Mouse (Mus musculus): ENCODE data around the gene Esr2. TPM values are rescaled to one million over a fixed set of nuclear protein-coding genes. Genes with fewer than 3 reads are reported as not detected.
"Not testable (repeated sequence)": the region's sequence is repeated elsewhere in the genome, so short reads cannot be mapped to it uniquely, and the experiment has no call there.

Gene Esr2
- total RNA-seq (2021) = not detected in 2 replicates
- long read RNA-seq = 0 reads

DNA sequence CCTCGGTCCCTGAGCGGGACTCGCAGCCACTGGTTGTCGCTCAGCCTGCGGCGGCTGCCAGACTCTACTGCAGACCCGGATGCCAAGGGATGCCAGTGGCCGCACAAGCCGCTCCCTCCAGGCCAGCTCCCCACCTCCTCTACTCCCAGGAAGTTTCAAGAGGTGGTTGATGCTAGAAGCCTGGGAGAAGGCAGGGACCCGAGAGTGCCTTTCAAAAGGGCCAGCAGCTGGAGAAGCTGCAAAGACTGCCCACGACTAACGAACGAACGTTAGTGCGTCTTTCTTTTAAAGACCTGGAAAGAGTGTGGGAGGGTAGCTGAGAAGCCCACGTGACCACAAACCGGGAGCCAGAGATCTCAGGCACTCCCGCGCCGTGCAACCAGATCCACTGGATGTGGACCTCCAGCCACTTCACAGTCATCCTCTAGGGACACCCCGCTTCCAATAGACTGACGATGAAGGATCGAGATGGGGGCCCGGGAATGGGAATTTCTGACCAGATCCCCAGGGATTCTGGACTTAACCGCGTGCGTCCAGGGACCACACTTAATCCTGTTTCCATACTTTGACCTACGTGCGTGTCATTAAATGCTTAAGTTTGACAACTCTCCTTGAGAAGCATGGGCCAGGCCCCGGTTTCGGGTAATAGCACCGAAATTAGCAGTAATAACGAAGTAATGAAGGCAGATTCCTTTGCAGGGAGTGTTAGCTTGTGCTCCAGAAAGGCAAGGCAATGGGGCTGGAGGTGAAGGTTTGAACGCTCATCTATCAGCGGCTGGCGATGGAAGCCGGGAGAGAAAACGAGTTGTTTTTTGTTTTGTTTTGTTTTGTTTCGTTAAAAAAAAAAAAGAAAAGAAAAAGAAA, at the start of gene Esr2:
Gene Esr2, minus strand, starts transcription at position 260 of the 864 bp plus-strand sequence.
- DNase-seq = peak; percentile 34

DNA sequence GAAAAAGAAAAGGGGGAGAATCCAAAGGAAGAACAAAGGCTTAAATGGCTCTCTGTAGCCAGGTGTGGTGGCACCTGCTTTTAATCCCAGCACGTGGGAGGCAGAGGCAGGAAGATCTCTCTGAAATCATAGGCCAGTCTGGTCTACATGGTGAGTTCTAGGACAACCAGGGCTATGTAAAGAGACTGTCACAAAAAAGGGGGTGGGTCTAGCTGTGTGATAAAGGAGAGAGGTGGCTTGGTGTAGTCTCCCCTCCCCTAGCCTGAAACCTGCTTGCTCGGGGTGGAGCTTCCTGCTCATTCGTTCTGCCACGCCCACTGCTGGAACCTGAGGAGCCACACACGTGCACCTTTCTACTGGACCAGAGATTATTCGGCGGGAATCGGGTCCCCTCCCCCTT, 45.0 kb upstream of the Esr2 start:
- DNase-seq = not testable (repeated sequence)

DNA sequence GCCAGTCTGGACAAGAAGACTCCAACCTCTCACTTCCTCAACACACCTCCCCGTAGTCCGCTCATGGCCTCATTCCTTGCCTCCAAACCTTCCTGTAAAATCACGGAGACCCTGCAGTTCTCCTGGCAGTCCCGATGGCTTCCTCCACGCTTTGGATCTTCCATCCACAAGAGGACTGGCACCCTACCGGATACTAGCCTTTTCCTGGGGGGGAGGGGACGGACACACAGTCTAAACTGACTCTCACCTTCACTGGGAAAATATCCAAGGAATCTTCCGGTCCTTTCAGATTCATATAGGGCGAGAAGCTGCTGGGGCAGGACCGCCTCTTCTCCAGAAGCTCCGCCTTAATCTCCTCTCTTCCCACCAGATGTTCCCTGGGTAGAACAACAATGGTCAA, 39.7 kb upstream of the Esr2 start:
- DNase-seq = no peak

DNA sequence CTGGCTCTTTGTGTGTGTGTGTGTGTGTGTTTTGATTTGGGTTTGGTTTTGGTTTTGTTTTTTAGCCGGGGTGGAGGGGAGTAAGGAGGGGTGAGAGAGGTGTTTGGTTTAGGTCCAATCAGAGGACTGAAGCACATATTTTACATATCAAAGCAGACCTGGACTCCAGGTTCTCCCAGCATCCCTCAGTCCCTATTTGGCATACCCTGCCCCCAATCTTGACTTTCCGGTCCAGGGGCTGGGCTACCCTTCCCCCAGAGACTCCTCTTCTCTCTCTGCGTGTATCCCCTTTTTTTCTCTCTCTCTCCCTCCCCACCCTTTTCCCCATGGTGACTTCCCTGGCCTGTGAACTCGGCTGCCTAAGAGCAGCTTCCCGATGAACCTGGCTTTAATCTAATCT, 38.1 kb upstream of the Esr2 start:
- no peak for DNase-seq

DNA sequence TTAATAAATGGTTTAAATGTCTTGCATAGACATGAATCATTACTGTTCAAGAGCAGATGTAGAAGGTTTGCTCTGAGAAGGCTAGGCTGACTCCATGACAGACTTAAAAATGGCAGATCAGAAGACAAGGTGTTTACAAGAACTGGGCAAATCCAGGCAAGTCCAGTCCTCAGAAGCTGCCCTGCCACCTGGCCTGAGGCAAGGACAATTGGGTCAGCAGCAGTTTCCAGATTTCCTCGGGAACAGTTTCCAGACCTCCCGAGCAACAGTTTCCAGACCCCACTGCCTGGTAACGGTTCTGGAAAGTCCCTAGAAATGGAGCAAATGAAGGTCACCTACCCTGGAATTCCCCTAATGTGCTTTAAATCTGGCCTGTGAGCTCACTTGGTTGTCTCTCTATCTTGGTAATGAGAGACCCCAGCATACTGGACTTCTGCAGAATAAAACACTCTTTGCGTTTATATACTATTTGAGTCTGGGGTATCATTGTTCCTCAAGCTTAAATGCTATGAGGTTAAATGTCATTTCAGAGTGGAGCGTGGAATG, 32.4 kb upstream of the Esr2 start:
- no peak for DNase-seq

DNA sequence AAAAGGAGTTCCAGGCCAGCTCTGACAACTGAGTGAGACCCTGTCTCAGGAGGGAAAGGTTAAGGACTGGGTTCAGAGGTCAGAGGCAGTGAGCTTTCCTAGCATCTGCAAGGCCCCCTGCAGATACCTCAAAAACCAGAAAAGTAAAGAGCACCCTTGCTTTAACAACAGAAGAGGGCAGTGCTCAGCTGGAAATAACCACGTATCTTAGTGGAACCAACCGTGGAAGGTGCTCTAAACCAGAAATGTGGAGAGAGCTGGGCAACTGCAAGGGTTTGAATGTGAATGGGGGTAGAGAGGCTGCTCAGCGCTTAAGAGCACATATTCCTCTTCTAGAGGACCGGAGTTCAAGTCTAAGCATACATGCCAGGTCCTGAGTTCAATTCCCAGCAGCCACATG, 23.3 kb upstream of the Esr2 start:
- DNase-seq = no peak

DNA sequence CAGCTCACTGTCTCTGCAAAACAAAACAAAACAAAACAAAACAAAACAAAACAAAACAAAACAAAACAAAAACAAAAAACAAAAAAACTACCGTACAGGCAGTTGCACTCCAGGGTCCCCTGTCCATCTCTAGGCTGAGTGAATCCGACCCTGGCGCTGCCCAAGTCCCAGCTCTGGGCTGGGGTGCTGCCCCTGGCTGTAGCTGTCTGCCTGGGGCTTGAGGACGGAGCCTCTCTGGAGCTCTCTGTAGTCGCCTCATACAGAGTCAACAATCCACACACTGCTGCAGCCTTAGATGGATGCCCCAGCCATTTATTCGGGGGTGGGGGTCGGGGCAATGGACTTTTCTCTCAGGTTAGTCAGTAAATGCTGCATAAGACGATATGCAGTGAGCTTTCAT, 20.0 kb upstream of the Esr2 start:
- no peak for DNase-seq

DNA sequence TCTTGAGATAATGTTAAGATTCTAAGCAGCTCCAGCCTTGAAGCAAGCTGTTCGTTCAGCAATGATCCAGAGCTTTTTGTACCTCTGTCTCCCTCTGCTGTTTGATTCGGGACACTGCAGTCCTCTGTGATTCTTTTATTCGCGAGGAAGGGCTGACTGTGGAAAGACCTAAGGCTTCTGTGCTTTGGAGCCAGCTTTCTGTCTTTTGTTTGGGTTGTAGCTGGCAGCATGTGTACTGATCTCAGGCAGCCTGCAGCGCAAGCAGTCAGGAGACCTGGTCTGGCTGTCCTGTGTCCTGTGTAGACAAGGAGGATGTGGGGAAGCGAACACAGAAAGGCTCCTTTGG, 19.6 kb upstream of the Esr2 start:
- DNase-seq = peak; percentile 41

DNA sequence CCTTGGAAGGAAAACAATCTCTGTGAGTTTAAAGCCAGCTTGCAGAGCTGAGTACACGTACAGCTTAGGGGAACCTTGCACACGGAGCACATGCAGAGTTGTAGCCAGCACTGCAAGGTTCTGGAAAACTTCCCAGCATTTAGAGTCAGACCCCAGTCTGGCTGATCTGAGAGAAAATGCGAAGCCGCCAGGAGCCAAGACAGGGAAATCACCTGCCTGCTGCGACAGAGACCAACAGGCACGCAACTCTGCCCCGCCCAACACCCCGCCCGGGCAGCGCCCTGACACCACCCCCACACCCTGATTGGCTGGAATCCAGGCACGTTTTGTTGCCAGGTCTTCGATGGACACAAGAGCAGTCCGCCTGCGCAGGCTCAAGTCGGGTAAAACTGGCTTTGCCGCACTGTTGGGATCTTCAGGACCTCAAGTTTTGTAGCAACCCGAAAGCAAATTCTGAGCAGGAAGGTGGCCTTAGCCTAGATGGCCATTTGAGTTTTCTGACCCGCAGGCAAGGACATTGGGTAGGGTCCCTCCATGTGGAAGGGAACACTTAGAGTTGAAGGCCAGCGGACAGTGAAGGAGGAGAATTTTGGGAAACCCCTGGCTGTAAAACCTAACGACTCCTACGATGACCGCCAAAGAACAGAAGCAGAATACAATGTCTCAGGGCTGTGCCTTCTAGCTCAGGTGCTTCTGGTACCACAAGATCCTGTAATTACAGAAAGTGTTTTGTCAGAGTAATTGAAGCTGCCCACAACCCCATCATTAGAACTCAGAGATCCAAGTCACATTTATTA, 19.1 kb upstream of the Esr2 start:
- peak; percentile 90 for DNase-seq

DNA sequence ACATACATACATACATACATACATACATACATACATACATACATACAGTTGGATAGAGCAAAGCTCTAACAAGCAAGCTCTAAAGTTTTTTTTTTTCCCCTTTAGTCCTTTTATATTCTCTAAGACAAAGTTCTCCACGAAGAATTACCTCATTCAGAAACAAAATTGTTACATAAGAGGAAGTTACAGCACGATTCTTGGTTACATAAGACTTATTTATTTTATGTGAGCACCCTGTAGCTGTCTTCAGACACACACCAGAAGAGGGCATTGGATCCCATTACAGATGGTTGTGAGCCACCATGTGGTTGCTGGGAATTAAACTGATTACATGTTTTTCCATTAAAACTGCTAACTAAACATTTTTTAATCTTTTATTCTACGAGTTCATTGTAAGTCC, 17.5 kb upstream of the Esr2 start:
- no peak for DNase-seq

DNA sequence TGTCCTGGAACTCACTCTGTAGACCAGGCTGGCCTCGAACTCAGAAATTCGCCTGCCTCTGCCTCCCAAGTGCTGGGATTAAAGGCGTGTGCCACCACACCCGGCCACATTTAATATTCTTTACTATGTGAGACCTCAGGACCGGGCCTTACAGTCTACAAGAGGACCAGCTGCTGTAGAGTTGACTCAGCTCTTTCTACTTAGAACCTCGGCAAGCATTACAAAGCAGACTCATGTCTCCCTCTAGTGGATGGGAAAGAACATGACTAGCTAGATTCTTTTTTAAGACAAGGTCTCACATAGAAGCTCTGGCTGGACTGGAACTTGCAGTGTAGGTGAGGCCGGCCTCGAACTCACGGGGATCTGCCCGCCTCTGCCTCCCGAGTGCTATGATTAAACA, 13.9 kb upstream of the Esr2 start:
- no peak for DNase-seq

DNA sequence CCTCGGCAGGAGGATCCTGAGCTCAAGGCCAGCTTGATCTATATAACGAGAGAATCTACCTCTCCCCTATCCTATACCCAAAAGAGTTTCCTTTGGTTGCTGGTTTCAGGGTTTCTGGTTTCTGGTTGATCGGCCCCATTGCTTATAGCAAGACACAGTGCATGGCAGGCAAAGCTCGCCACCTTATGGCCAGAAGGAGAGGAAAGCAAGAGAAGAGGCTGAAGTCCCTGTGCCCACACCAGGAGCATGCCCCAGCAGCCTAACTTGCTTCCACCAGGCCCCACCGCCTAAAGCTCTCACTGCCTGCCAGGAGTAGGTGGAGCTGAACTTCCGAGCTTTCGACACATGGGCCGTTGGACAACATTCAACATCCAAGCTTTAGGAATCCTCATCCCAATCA, 10.8 kb upstream of the Esr2 start:
- peak; percentile 24 for DNase-seq

DNA sequence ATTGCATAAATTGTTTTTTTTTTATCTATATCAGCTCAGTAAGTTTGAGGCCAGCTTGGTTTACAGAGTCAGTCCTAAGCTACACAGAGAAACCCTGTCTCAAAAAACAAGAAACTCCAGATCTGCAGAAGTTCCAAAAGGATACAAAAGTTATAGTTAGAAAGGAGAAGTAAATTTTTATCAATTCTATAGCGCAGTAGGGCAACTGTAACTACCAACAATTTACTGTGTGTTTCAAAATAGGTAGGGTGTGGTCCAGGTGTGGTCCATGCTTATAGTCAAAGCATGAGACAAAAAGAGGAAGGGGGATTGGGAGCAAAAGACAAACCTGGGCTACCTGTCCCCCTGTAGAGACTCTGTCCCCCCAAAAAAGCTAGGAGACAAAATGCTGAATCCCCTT, 9.4 kb upstream of the Esr2 start:
- no peak for DNase-seq

DNA sequence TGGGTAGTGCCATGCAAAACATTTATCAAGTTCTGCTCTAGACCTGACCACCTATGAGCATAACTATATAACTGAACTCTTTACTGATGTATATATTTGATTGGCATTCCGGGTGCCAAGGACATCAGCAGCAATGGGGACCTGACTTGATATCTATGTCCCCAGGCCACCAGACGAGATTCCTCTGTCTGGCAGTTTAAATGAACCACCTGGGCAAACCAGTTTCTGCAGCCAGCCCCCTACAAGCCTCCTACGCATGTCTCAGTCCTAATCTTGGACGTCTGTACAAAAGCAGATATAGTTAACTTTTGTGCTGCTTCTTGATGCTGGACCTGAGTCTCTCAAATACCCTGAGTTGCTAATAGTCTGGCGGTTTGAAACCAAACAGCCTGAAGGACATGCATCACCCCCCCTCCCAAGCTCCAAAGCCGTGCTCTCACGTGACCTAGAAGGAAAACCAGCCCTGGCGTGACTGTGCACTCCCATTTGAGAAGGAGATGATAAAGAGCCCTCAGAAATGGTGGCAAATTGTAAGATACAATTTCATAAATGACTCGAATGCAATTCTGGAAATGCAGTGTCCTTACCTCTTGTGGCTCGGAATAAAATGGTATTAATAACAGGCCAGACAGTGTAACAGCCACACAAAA, 8.2 kb upstream of the Esr2 start:
- DNase-seq = no peak

DNA sequence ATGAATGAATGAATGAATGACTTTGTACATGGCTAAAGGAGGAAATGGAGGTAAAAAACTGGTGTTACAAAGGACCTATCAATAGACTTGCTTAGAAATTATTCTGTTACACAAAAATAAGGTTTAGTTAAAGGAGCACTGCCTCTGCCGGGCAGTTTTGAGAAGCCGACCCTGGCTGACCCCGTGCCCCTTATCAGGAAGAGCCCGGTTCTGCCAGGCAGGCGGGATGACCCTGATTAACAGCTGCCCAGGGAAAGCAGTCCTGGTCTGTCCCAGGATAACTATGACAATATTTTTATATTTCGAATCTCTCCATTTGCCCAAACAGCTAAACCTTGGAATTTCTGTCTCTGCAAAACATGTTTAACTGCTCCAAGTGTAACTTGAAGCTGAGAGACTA, 7.2 kb upstream of the Esr2 start:
- DNase-seq = no peak

DNA sequence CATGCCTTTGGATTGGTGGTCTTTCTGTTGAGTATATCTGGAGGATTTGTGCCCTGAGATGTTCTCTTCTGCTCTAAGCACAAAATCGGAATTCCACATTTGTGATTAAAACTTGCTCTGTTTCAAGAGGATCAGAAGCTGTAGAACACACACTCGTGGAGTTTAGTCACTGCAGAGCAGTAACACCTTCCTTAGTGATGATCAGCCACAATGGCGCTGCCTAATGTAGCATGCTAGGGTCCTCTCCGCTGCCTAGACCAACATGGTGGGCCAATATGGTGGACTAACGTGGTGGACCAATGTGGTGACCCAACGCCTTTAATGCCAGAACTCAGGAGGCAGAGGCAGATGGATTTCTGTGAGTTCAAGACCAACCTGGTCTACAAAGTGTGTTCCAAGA, 5.8 kb upstream of the Esr2 start:
- DNase-seq = no peak

DNA sequence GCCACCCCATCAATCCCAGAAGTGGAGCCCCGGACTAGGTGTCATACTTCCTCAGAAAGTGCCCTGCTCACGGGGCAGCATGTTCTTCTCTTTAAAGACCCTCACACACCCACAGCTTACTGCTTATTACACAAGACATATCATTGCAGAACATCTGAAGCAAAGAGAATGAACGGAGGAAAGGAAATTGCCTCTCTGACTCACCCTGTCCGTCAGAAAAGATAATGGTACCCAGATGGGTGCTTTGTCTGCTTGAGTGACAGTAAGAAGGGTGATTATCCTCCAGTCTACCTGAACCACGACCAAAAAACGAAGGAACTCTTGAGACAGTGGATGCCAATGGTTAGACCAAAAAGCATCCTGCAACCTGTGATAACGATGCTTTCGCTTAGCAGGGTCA, 4.4 kb upstream of the Esr2 start:
- DNase-seq = no peak

DNA sequence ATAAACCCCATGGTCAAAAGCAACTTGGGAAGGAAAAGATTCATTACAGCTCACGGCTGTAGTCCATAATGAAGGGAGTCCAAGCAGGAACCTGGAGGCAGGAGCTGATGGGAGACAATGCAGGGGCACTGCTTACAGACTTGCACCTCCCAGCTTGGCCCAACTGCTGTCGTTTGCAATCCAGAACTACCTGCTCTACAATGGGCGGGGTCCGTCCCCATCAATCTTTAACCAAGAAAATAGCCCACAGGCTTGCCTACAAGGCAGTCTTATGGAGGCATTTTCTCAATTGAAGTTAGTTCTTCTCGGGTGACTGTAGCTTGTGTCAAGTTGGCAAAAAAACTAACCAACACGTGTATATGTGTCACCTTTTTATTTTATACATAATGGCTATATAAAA, 3.4 kb upstream of the Esr2 start:
- DNase-seq = no peak

DNA sequence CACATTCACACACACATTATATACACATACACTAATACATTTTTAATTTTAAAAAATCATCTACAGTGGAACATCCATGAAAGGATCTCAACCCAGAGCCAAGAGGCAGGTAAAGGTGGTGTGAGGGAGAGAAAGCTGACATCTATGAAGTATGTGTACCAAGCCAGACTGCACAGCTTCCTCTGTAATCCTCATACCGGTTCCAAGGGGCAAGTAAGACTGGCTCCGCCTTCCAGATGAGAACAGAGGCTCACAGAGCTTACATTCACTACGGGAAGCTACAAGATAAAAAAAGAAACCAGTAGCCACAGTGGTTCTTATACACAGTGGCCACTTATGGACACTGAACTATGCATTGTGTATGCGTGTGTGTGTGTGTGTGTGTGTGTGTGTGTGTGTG, 2.5 kb upstream of the Esr2 start:
- no peak for DNase-seq

DNA sequence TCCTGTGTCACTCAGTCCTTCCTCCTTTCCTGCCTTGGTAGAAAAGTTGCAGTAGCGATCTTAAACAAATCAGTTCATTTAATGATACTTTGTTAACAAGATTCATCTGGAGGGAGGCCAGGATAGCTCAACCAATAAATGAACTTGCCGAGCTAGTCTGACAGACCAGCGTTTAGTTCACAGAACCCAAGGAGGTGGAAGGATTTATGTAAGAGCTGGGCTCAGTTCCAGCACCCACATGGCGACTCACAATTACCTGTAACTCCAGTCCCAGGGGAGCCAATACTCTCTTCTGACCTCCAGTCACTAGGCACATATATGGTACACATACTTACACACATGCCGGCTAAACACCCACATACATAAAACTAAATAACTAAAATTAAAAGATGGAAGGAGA, 2.0 kb upstream of the Esr2 start:
- DNase-seq = no peak

DNA sequence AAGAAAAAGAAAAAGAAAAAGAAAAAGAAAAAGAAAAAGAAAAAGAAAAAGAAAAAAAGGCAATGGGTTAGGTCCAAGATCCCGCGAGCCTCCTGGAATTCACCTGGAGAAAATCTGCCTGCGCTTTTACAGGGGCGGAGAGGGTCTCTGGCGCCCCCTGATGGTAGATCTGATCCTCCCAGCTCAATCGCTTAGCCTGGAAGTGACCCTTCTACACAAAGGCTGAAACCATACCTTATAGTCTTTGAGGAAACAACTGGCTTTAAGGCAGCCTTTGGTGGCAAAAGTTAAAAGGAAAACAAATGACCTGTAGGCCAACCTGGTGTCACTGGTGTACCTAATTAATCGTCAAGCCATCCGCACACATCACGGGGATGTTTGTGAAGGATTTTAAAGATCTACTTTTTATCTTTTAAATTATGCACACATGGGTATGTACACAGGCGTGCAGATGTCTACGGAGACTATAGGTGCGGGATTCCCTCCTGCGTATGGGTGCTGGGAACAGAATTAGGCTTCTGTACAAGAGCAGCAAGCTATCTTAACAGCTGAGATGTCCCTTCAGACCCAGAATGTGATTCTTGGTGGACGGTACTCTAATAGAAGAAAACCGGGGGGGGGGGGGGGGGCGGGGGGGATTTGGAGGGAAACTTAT, 932 bp upstream of the Esr2 start:
- peak; percentile 74 for DNase-seq

DNA sequence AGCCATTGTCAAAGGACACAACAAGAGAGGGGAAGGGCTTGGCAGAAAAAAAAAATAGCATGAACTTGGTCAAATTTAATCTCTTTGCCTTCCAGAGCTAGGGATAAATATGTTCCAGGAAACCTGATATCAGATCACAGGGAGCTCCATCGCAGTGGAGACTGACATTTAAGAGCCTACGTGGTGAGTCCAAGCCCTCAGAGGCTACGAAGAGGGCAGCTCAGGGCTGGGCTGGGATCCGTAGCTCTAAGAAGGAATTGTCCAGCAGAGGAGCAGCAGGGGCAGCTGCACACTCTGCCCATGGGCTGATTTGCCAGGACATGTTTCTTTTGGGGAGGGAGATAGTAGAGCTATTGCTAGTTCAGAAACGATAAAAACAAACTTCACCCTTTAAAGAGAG, 11.4 kb downstream of the Esr2 start:
- no peak for DNase-seq

Data from adrenal gland, postnatal 25 days (tissue).